Mouse (Mus musculus) MEL (cell line): ENCODE measurements around the gene Arl15.

Experiments used
- BHLHE40 ChIP-seq: IDR thresholded peaks from 2 replicates; pipeline ENCODE4 v1.6.1; 2012; ENCODE audit warnings: low read depth, mild to moderate bottlenecking, inconsistent platforms, low read length, improper control_type of control experiment, borderline replicate concordance
- CTCF ChIP-seq, 3 experiments: IDR thresholded peaks in 2 of 3; conservative IDR thresholded peaks in 1 of 3; 2 replicates each; pipeline ENCODE4 v1.5.1; 2011 to 2012; ENCODE audit warnings: low read length in 3 of 3, low read depth in 2 of 3, mild to moderate bottlenecking in 2 of 3, improper control_type of control experiment in 1 of 3, inconsistent platforms in 1 of 3, mixed read lengths in 1 of 3, moderate library complexity in 1 of 3; ENCODE audit not compliant: control insufficient read depth in 1 of 3, insufficient read depth in 1 of 3, poor library complexity in 1 of 3, severe bottlenecking in 1 of 3
- RCOR1 ChIP-seq: IDR thresholded peaks from 2 replicates; pipeline ENCODE4 v1.6.1; 2012; ENCODE audit warnings: low read depth, mild to moderate bottlenecking, inconsistent platforms, low read length, improper control_type of control experiment

DNA sequence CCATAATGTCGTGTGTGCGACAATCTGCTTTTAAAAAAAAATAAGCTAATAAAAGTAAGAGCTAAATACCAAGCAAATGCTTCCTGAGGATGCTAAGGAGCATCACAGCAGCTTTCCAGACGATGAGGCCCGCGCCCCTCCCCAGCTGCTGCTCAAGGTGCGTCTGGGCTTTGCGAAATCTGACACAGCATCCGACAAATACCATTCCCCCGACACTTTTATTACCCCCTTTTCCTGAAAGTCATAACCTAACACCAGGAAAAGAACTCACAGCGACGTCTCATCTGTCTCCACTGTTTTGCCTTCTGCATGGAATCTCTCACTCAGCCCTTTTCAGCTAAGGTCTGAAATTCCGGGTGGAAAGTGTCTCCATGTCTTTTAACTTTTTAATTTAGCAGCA lies 330.7 kb downstream of the Arl15 start:
- TF ChIP-seq BHLHE40 (no peak), CTCF (IDR thresholded peaks at IDR 0.05 in 2 of 3, conservative IDR thresholded peaks at IDR 0.05 in 1 of 3; ENCODE audit: control insufficient read depth in 1 of 3, insufficient read depth in 1 of 3, low read depth in 2 of 3, low read length in 3 of 3, poor library complexity in 1 of 3, severe bottlenecking in 1 of 3) (no peak), RCOR1 (no peak)
